Mouse (Mus musculus): ENCODE results near the gene Lyz2.
"Not testable (repeated sequence)": the region's sequence is repeated elsewhere in the genome, so short reads cannot be mapped to it uniquely, and the experiment has no call there.

The Lyz2 gene

GRCm38 (mm10) chr10:117282049-117282448, at the start of gene Lyz2:
TSS of gene Lyz2 (minus strand) at chr10:117282321.
- peak; percentile 40 for DNase-seq (ENCODE audit: inconsistent ontology term)

- no peak for DNase-seq (ENCODE audit: inconsistent ontology term)
These were observed 48.4 kb upstream of the Lyz2 start for GRCm38 (mm10) chr10:117330521-117330920.

- no peak for DNase-seq (ENCODE audit: inconsistent ontology term)
These were observed 41.7 kb upstream of the Lyz2 start for GRCm38 (mm10) chr10:117323782-117324181.

GRCm38 (mm10) chr10:117322630-117323029, 40.5 kb upstream of the Lyz2 start:
- no peak for DNase-seq (ENCODE audit: inconsistent ontology term)

- peak; percentile 62 for DNase-seq (ENCODE audit: inconsistent ontology term)
These were observed 38.5 kb upstream of the Lyz2 start for GRCm38 (mm10) chr10:117320571-117320981.

GRCm38 (mm10) chr10:117316391-117316790, 34.3 kb upstream of the Lyz2 start:
- DNase-seq (ENCODE audit: inconsistent ontology term) = no peak

- DNase-seq (ENCODE audit: inconsistent ontology term) = no peak
These were observed 31.0 kb upstream of the Lyz2 start for GRCm38 (mm10) chr10:117313133-117313532.

GRCm38 (mm10) chr10:117312168-117312567, 30.0 kb upstream of the Lyz2 start:
- DNase-seq (ENCODE audit: inconsistent ontology term) = no peak

GRCm38 (mm10) chr10:117304371-117304770, 22.2 kb upstream of the Lyz2 start:
- no peak for DNase-seq (ENCODE audit: inconsistent ontology term)

GRCm38 (mm10) chr10:117301688-117302087, 19.6 kb upstream of the Lyz2 start:
- DNase-seq (ENCODE audit: inconsistent ontology term) = no peak

- DNase-seq (ENCODE audit: inconsistent ontology term) = no peak
These were observed 17.9 kb upstream of the Lyz2 start for GRCm38 (mm10) chr10:117299901-117300520.

GRCm38 (mm10) chr10:117299106-117299505, 17.0 kb upstream of the Lyz2 start:
- DNase-seq (ENCODE audit: inconsistent ontology term) = no peak

GRCm38 (mm10) chr10:117298336-117298735, 16.2 kb upstream of the Lyz2 start:
- no peak for DNase-seq (ENCODE audit: inconsistent ontology term)

- no peak for DNase-seq (ENCODE audit: inconsistent ontology term)
These were observed 10.6 kb upstream of the Lyz2 start, which contains the start of gene Lyz1 for GRCm38 (mm10) chr10:117292671-117293070. TSS of gene Lyz1 (minus strand) at chr10:117292868.

GRCm38 (mm10) chr10:117290936-117291335, 8.8 kb upstream of the Lyz2 start:
- not testable (repeated sequence) for DNase-seq (ENCODE audit: inconsistent ontology term)

GRCm38 (mm10) chr10:117290046-117290870, 8.1 kb upstream of the Lyz2 start:
- no peak for DNase-seq (ENCODE audit: inconsistent ontology term)

- not testable (repeated sequence) for DNase-seq (ENCODE audit: inconsistent ontology term)
These were observed 6.9 kb upstream of the Lyz2 start for GRCm38 (mm10) chr10:117289034-117289505.

- DNase-seq (ENCODE audit: inconsistent ontology term) = no peak
These were observed 6.3 kb upstream of the Lyz2 start for GRCm38 (mm10) chr10:117288197-117289033.

GRCm38 (mm10) chr10:117287226-117287850, 5.2 kb upstream of the Lyz2 start:
- no peak for DNase-seq (ENCODE audit: inconsistent ontology term)

GRCm38 (mm10) chr10:117286366-117286970, 4.3 kb upstream of the Lyz2 start:
- no peak for DNase-seq (ENCODE audit: inconsistent ontology term)

GRCm38 (mm10) chr10:117285584-117285983, 3.5 kb upstream of the Lyz2 start:
- DNase-seq (ENCODE audit: inconsistent ontology term) = not testable (repeated sequence)

Measured in Muller cell, postnatal 12 days (primary cell).